Mouse (Mus musculus) limb, embryonic 15.5 days (tissue): ENCODE data around the gene Slc16a10. TPM values are rescaled to one million over a fixed set of nuclear protein-coding genes. Genes with fewer than 3 reads are reported as not detected.

ENCODE experiments used
- ATAC-seq: fragments of 200-750 bp; cut with Nextera tagmentation; 2 replicates; pipeline ENCODE4 v1.8.0; 2017; ENCODE audit warnings: low read depth, moderate TSS enrichment; ENCODE audit not compliant: insufficient number of reproducible peaks, low FRiP score, low TSS enrichment
- H3K27ac ChIP-seq: fragments of 300-500 bp; sonication (generic); 2 replicates; pipeline ENCODE4 v1.5.1; 2015; ENCODE audit warnings: moderate library complexity, mild to moderate bottlenecking, inconsistent platforms
- H3K27me3 ChIP-seq: fragments of 300-500 bp; sonication (generic); 2 replicates; pipeline ENCODE4 v1.6.1; 2015; ENCODE audit warnings: inconsistent platforms
- H3K36me3 ChIP-seq: fragments of 300-500 bp; sonication (generic); 2 replicates; pipeline ENCODE4 v1.6.1; 2015; ENCODE audit warnings: inconsistent platforms
- H3K4me1 ChIP-seq: fragments of 300-500 bp; sonication (generic); 2 replicates; pipeline ENCODE4 v1.6.1; 2015; ENCODE audit warnings: inconsistent platforms
- H3K4me2 ChIP-seq: fragments of 300-500 bp; sonication (generic); 2 replicates; pipeline ENCODE4 v1.6.1; 2015; ENCODE audit warnings: mild to moderate bottlenecking, inconsistent platforms
- H3K4me3 ChIP-seq: fragments of 300-500 bp; sonication (generic); 2 replicates; pipeline ENCODE4 v1.5.1; 2015; ENCODE audit warnings: mild to moderate bottlenecking, inconsistent platforms
- H3K9ac ChIP-seq: fragments of 300-500 bp; sonication (generic); 2 replicates; pipeline ENCODE4 v1.6.1; 2015; ENCODE audit warnings: inconsistent platforms
- H3K9me3 ChIP-seq: fragments of 300-500 bp; sonication (generic); 2 replicates; pipeline ENCODE4 v1.6.1; 2016; ENCODE audit warnings: inconsistent platforms
- WGBS: fragments of 180-500 bp; shearing (Covaris S2); methylation state at CpG from one replicate; pipeline ENCODE4 v1.1.7; 2015; 5-methylcytosine and 5-hydroxymethylcytosine counted together
- polyA plus RNA-seq: library from polyadenylated mRNA; unstranded; fragments of >200 nt; fragmentation: Nextera tagmentation; extraction: Ambion mirVana; gene quantifications from 2 replicates; pipeline ENCODE4 v1.2.1, GENCODE M21; 2015

The Slc16a10 gene
- polyA plus RNA-seq, 1 experiment from 2014 or later: 7.3 TPM

DNA sequence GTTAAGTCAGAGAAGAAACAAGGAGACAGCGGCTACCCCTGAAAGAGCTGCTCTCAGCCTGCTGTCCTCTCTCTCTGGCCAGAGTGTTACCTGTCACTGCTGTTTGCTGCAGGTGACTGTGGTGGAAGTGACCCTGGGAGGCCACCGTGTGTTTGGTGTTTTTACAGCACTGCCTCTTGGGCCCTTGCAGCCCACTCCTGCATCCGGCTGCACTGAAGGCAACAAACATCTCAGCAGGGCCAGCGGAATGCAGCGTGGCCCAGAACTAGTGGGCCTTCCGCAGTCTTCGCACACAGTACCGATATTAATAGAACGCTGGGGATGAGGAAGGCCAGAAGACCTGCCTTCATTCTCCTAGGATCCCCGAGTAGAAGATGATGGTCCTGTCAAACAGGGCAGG lies 27.5 kb upstream of the Slc16a10 start:
- 87% methylated on average over 10 of the region's 10 CpGs for WGBS
- no peaks in the 10 kb centered on the region for H3K36me3 ChIP-seq
- no peak overlapping the region for H3K4me3 ChIP-seq
- H3K4me2 ChIP-seq: no peak overlapping the region
- no peaks in the 10 kb centered on the region for H3K9me3 ChIP-seq
- no peaks in the 10 kb centered on the region for H3K27me3 ChIP-seq
- H3K27ac ChIP-seq: no peak overlapping the region
- H3K4me1 ChIP-seq: 0 out of 2 replicates have a peak, but pooled peaks cover 5% of the 10 kb centered on the region
- ATAC-seq: no peak
- no peak overlapping the region for H3K9ac ChIP-seq

DNA sequence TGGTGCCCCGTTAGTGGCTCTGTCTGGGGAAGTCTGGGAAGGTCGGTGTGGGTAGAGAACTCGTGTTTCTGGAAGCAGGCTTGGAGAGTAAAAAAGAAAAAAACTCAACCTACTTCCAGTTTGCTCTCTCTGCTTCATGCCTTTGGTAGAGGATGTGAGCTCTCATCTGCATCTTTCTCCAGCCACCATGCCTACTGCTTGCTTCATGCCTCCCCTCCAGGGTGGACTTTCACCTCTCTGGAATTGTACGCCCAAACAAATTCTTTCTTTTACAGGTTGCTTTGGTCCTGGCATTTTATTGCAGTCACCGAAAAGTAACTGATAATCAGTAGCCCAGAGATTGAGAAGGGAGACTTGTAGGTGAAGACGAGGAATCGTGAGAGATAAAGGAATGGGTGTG lies 27.0 kb upstream of the Slc16a10 start:
- no peak overlapping the region for H3K27ac ChIP-seq
- H3K4me2 ChIP-seq: no peak overlapping the region
- ATAC-seq: no peak
- H3K36me3 ChIP-seq: no peaks in the 10 kb centered on the region
- H3K4me1 ChIP-seq: 0 out of 2 replicates have a peak, but pooled peaks cover 5% of the 10 kb centered on the region
- WGBS: 80% methylated on average over 7 of the region's 7 CpGs
- no peaks in the 10 kb centered on the region for H3K27me3 ChIP-seq
- no peaks in the 10 kb centered on the region for H3K9me3 ChIP-seq
- H3K9ac ChIP-seq: no peak overlapping the region
- no peak overlapping the region for H3K4me3 ChIP-seq

DNA sequence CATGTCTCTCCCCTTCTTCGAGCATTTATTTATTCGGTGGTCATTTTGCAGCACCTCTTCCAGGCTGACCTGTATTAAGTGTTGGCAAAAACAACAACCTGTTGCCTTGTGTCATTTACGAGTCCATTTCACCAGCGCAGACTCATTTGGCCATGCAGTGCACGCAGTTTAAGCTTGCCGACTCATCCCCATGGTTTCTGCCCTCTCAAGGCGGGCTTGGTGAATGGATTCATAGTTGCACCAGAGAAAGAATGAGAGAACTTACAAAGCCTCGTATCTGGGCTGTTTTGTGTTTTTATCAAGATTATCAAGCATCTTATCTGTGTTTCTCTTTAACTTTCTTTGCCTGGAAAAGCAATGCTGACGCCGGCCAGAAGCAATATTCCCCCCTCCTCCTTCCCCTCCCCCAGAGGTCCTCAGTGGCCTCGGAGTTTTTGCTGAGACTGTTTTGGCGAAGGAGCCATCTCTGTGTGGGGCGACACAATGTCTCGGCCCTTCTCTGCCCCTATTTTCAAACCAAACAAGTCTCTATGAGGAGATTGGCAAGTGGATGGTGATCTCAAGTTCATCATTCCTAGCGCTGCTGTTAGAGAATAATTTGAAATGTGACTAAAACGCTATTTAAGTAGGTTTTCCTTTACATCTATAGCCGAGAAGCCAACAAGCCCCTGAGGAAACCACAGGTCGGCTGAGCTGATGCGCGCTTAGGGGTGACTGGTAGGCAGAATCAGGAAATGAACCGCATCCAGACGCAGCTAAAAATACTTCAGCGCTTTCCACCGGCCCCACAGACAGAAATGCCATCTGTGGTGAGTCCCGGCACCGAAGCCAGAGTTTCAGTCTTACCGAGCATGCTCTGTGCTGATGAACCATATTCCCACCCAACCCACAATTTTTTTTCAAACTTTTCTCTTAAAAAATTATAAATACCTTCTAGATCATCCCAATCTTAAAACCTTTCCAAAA lies 22.6 kb upstream of the Slc16a10 start:
- Histone ChIP-seq H3K9ac (no peak overlapping the region), H3K4me3 (no peak overlapping the region), H3K9me3 (no peaks in the 10 kb centered on the region), H3K4me1 (no peaks in the 10 kb centered on the region), H3K4me2 (no peak overlapping the region), H3K27me3 (no peaks in the 10 kb centered on the region), H3K36me3 (no peaks in the 10 kb centered on the region), H3K27ac (no peak overlapping the region)
- WGBS: 72% methylated on average over 27 of the region's 27 CpGs
- no peak for ATAC-seq

DNA sequence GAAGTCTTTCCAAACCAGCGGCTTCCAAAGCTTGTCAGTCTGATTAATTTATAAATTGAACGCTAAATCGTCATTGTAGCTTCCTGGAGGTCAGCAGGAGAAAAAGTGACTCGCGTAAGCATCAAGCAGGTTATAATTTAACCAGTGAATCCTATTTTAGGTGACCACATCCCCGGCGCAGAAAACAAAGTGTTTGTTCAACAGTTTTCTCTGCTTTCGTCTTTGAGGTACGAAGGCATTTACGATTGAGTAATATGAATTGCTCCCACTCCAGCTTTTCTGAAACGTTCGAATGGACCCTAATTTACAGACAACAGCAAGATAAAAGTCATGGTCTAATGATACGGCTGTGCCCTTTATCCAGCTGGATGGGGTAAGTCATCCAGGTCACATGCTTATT lies 21.9 kb upstream of the Slc16a10 start:
- H3K27ac ChIP-seq: no peak overlapping the region
- WGBS: 79% methylated on average over 13 of the region's 13 CpGs
- H3K36me3 ChIP-seq: no peaks in the 10 kb centered on the region
- H3K27me3 ChIP-seq: no peaks in the 10 kb centered on the region
- H3K4me3 ChIP-seq: no peak overlapping the region
- H3K9me3 ChIP-seq: no peaks in the 10 kb centered on the region
- no peak overlapping the region for H3K4me2 ChIP-seq
- no peaks in the 10 kb centered on the region for H3K4me1 ChIP-seq
- ATAC-seq: no peak
- H3K9ac ChIP-seq: no peak overlapping the region

DNA sequence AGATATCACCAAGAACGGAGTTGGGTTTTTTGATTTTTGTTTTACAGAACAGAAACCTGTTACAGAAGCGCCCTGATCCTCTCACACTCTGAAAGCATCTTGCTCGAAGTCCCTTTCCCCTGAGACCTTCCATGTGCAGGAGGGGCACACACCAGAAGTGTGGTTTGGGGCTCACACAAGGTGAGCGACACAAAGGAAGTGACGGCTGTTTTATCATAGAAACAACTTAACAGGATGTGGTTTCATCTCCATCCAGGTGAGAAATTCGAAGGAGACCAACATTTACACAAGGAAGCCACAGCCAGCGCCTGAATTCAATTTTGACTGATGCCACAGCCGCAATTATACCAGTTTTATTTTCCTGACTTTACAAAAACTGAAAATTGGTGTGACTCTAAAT lies 21.3 kb upstream of the Slc16a10 start:
- Histone ChIP-seq H3K9me3 (no peaks in the 10 kb centered on the region), H3K4me3 (no peak overlapping the region), H3K4me1 (no peaks in the 10 kb centered on the region), H3K4me2 (no peak overlapping the region), H3K27me3 (no peaks in the 10 kb centered on the region), H3K27ac (no peak overlapping the region), H3K9ac (no peak overlapping the region), H3K36me3 (no peaks in the 10 kb centered on the region)
- WGBS: 80% methylated on average over 8 of the region's 8 CpGs
- ATAC-seq: no peak

DNA sequence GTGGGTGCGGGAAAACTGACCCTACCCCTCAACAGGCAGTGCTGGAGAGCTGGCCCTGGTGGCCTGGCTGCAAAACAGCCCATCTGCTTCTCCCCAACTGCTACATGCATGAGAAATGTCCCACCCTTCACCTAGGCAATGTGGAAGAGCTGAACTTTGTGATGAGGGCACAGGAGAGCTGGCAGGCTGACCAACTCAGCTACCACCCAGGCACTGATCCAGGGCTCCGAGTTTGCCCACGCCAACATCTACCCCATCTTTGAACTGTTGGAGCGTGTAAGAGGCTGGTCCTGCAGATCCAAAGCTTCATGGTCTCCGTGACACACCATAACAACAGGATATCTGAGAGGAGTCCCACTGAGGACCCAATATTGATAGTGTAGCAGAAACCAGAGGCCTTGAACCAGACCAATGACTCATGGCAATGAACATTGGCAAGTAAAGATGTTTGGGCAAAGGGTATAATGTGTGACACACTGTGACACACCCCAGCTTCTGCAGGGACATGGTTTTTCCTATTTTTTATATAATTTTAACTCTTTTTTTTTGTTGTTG lies 19.7 kb upstream of the Slc16a10 start:
- Histone ChIP-seq H3K27ac (no peak overlapping the region), H3K9ac (no peak overlapping the region), H3K4me2 (no peak overlapping the region), H3K9me3 (no peaks in the 10 kb centered on the region), H3K36me3 (no peaks in the 10 kb centered on the region), H3K4me3 (no peak overlapping the region), H3K4me1 (no peaks in the 10 kb centered on the region), H3K27me3 (no peaks in the 10 kb centered on the region)
- ATAC-seq: no peak
- WGBS: 91% methylated on average over 5 of the region's 5 CpGs

DNA sequence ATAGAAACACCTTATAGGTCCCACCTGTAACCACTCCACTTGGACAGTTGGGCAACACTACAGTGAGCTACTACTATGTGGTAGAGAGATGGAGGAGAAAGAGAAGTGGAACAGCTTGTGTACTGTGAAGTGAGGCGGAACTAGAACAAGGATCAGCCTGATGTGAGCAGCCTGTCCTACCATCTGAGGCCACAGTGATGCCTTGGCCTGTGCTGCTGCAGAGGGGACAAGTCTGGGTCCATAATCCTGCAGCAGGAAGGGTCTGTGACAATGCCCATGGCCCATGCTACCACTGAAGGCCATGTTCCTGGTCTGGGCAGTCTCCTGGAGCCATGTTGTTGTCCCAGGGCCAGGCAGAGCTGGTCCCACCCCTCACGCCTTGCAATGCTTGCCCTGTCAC lies 19.2 kb upstream of the Slc16a10 start:
- H3K4me3 ChIP-seq: no peak overlapping the region
- H3K27ac ChIP-seq: no peak overlapping the region
- ATAC-seq: no peak
- no peaks in the 10 kb centered on the region for H3K27me3 ChIP-seq
- no peaks in the 10 kb centered on the region for H3K4me1 ChIP-seq
- H3K9me3 ChIP-seq: no peaks in the 10 kb centered on the region
- H3K9ac ChIP-seq: no peak overlapping the region
- 92% methylated on average over 2 of the region's 2 CpGs for WGBS
- H3K36me3 ChIP-seq: no peaks in the 10 kb centered on the region
- H3K4me2 ChIP-seq: no peak overlapping the region

DNA sequence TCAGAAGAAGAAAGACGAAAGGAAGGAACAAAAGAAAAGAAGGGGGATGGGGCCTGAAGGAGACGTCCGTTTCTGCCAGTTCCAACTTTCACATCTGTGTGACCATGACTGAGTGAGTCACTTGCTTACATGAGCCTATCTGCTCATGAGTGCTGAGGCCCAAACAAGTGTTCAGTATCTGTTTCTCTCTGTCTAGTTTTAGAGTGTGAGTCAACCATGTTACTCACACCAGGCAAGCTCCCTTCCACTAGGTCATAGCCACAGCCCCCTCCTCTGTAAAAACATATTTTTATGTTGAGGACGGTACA lies 10.4 kb upstream of the Slc16a10 start:
- no peaks in the 10 kb centered on the region for H3K36me3 ChIP-seq
- WGBS: 57% methylated on average over 4 of the region's 4 CpGs
- peaks cover 4% of the 10 kb centered on the region for H3K4me1 ChIP-seq
- no peaks in the 10 kb centered on the region for H3K27me3 ChIP-seq
- H3K9ac ChIP-seq: no peak overlapping the region
- H3K4me2 ChIP-seq: no peak overlapping the region
- H3K9me3 ChIP-seq: no peaks in the 10 kb centered on the region
- no peak overlapping the region for H3K4me3 ChIP-seq
- no peak overlapping the region for H3K27ac ChIP-seq
- ATAC-seq: no peak

DNA sequence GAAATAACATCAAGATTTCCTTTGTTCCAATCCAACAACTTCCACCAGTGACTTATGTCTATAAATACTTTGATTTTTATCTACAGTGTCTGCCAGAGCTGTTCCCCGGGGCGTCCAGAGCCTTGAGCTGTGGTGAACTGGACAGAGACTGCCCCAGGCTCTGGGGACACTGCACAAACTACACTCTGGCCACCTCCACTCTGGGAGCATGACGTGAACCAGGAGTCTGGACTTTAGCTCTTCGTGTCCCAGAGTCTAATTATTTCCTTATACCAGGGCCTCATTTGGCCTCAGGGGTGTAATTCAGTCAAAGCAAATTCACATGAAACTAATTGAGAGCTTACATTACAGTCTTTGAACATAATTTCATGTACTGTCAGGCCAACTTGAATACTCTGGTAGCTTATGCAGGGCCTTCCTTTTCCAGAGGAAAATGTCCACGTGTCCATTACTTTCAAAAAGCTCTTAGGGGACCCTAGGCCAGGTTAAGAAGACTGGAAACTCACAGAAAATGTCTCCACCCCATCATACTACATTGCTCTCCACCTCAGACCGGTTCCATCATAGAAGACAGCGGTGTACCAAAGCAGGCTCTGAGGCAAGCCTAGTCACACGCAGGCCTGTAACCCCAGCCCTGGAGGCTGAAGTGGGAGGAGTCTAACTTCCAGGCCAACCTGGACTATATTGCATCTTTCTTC lies 9.9 kb upstream of the Slc16a10 start:
- Histone ChIP-seq H3K36me3 (no peaks in the 10 kb centered on the region), H3K9me3 (no peaks in the 10 kb centered on the region), H3K27me3 (no peaks in the 10 kb centered on the region), H3K4me2 (no peak overlapping the region), H3K27ac (peak overlapping the region; percentile 77), H3K4me3 (no peak overlapping the region), H3K9ac (no peak overlapping the region), H3K4me1 (peaks cover 4% of the 10 kb centered on the region)
- WGBS: 25% methylated on average over 8 of the region's 8 CpGs
- ATAC-seq: peak; percentile 48

DNA sequence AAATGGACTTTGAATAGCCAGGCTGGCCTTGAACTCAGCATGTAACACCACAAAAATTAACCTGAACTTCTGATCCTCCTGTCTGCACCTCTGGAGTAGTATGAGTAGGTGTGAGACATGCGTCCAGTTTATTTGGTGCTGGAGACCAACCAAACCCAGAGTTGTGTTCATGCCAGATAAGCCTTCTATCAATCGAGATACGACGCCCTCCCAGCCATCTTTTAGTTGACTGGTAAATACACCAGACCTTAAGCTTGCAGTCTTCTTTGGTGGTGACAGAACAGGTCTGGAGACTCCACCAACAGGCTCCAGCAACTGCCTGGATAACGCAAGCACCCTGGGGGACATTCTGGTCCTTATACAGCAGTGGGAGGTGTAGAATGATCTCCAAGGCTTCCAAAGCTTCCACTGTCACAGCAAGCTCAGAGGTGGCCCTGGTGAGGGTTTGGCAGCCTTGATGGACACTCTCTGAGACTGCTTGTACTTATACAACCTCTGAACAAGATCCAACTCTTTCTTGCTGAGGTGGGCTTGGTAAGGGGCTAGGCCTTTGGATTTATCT lies 7.6 kb upstream of the Slc16a10 start:
- Histone ChIP-seq H3K27me3 (no peaks in the 10 kb centered on the region), H3K9ac (no peak overlapping the region), H3K4me1 (peaks cover 4% of the 10 kb centered on the region), H3K36me3 (no peaks in the 10 kb centered on the region), H3K4me3 (no peak overlapping the region), H3K4me2 (no peak overlapping the region), H3K9me3 (no peaks in the 10 kb centered on the region), H3K27ac (no peak overlapping the region)
- WGBS: 88% methylated on average over 5 of the region's 5 CpGs
- no peak for ATAC-seq

DNA sequence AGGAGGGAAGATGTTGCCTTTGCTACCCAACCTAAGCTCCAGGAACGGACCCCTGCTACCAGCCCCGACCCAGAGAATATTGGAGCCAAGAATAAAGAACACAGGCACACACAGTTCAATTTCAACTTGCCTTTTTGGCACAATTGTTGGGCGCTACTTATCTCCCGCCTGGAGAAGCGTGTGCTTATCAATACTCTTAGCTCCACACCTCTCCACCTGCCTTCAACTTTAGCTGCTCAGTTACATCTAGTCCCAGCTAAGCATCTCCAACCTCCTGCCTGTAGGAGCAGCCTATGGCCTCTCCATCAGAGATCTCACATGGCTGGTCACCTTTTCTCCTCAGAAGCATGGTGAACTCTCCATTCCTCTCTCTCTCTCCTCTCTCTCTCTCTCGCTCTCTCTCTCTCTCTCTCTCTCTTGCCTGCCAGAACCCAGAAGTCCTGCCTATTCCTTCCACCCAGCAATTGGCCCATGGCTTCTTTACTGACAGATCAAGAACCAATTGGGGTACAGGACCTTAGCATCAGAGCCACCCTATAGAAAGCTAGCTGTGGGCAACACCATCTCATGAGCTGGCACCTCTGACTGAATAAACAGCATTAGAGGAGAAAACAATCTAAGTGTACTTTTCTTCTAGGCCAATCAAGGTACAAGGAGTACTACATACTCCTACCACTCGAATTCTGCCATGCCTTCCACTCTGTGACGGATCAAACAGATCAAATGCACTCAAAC lies 5.4 kb upstream of the Slc16a10 start:
- Histone ChIP-seq H3K4me3 (no peak overlapping the region), H3K36me3 (no peaks in the 10 kb centered on the region), H3K4me1 (peaks cover 4% of the 10 kb centered on the region), H3K9ac (no peak overlapping the region), H3K27ac (no peak overlapping the region), H3K9me3 (no peaks in the 10 kb centered on the region), H3K4me2 (no peak overlapping the region), H3K27me3 (no peaks in the 10 kb centered on the region)
- ATAC-seq: no peak
- 91% methylated on average over 8 of the region's 8 CpGs for WGBS
